Mouse (Mus musculus) sigmoid colon, adult 10 weeks (tissue): ENCODE measurements around the gene Pnrc1. TPM values are rescaled to one million over a fixed set of nuclear protein-coding genes. Genes with fewer than 3 reads are reported as not detected.

ENCODE experiments used
- polyA plus RNA-seq: library from polyadenylated mRNA; stranded (reverse); fragments of 350-450 nt; fragmentation: Illumina TruSeq; extraction: RNeasy Lipid Tissue Mini Kit (QIAGEN cat#74804); gene quantifications from one replicate; pipeline ENCODE4 v1.2.3, GENCODE M21; 2014; ENCODE audit warnings: low read depth, low replicate concordance

Gene Pnrc1
- 236 TPM for polyA plus RNA-seq

DNA sequence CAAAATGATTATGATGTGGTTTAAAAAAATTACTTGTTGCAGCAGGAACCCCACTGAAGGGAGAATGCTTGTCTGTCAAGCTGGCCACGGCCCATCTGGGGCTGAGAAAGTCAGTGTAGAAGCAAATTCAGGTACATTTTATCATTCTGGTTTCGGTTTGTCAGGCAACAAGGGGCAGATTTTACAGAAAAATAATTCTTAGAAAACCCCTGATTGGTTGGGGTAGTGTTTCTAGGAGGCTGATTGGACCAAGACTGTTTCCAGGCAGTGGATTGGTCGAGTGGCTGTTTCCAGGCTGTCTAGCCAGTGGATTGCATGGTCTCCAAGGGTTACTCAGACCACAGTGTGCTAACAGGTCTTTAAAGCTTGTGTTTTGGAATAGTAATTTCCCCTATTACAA is at the start of gene Pnrc1:
Gene Pnrc1 (minus strand): TSS at position 162 of the 400 bp plus-strand sequence.

DNA sequence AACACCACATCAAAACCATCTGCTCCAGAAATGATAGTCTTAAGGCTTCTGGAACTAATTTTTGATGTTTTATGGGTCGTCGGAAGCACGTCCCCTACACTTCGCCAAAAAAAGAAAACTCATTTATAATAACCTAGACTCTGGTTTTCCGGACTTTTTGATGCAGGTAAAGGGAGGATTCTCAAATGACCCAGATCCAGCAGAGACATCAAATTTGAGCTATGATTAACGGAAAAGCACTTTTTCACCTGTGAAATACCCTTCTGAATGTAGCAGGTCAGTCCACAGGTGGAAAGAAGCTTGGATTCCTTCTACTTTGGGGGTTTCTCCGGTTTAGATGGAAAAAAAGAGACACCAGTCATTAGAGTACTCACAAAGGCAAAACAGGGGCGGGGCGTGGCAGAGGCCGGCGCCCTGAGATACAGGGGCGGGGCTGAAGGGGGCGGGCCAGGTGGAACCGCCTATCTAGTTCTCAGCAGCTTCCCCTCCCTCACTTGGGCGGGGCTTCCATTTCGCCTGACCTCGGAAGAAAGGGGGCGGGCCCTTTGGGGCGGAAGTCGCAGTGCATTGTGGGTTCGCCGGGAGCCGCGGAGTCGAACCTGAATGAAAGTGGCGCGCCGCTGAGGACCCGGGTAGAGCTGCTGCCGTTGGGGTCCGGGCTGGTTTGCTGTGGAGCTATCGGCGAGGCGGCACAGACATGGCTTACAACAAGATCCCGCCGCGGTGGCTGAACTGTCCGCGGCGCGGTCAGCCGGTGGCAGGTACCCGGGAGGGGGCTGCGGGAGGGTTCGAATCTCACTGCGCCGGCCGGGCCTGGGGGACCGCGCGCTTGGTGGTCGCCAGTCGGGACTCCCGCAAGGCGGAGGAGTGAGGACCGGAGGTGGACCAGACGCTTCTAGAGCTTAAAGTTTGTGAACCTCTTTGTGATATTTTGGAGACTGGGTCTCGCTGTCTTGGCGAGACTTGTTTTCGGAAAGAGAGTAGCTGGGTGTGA is 20.1 kb upstream of the Pnrc1 start, which contains the start of gene Rngtt:
Gene Rngtt (plus strand): TSS at position 548 of the 994 bp plus-strand sequence.

DNA sequence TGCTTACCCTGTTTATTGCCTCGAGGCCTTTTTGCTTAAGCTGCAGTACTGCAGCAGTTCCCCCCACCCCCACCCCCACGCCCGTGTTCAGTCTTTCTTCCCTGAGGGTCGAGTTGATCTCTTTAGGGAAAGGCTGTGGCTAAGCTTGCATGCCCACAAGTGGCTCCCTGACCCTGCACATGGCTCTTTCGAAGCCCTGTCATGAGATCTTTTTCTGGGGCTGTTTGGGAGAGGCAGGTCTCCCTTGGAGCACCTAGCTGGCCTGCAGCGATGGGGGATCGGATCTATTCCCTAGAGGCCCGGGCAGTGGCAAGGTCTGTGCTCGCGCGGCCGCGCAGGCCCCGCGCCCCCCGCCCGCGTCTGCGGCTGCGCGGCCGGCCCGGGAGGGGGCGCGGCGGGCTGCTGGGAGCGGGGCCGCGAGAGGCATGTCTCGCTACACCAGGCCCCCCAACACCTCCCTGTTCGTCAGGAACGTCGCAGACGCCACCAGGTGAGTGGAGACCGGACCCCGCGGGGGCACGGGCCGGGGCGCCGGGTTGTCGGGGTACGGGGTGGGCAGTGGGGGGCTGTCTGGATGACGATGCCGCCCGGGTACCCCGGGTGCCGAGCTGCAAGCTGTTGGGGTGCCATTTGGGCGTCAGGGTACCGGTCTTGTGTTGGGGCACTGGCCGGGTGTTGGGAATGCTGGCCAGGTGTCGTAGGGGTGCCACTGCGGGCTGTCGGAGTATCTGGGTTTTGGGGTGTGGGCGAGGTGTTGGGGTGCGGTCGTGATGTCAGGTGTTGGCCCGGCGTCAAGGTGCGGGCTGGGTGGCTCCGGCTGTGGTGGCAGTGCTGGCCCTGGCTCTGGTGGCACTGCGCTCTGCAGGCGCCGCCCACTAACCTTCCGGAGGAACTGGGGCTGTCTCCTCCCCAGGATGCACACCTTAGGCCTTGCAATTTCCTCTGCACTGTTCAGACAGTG is 80.8 kb downstream of the Pnrc1 start, which contains the start of gene Srsf12:
Gene Srsf12 (plus strand): TSS at position 111 of the 961 bp plus-strand sequence.

Other genes starting within 250 kb of the Pnrc1 start
- gene Gabrr2, start 227.2 kb downstream of the Pnrc1 start, polyA plus RNA-seq, result 0.22 TPM
- gene Gabrr1, start 157.6 kb downstream of the Pnrc1 start, polyA plus RNA-seq, result not detected
- 1.8 TPM for gene Pm20d2, start 100.4 kb downstream of the Pnrc1 start, polyA plus RNA-seq
- gene Srsf12, start 81.2 kb downstream of the Pnrc1 start, polyA plus RNA-seq, result 1.0 TPM
- 47.1 TPM for gene Rngtt, start 20.1 kb upstream of the Pnrc1 start, polyA plus RNA-seq